Mouse (Mus musculus) CH12.LX (cell line): ENCODE data around the gene Zcchc7. TPM values are rescaled to one million over a fixed set of nuclear protein-coding genes. Genes with fewer than 3 reads are reported as not detected.

Experiments
- DNase-seq: peaks from one replicate; pipeline ENCODE4 v3.0.0-alpha.2; 2013; ENCODE audit errors: extremely low read depth
- H3K27ac ChIP-seq: 2 replicates; pipeline ENCODE4 v1.5.1; 2012; ENCODE audit warnings: low read depth, mild to moderate bottlenecking, control low read depth, moderate library complexity; ENCODE audit not compliant: insufficient read depth
- H3K27me3 ChIP-seq: replicated peaks from 2 replicates; pipeline ENCODE3; 2012; ENCODE audit warnings: inconsistent platforms
- H3K36me3 ChIP-seq, 2 experiments: replicated peaks in 1 of 2; 2 replicates each; pipeline versions ENCODE3 to v1.6.1; 2012; ENCODE audit warnings: inconsistent platforms in 1 of 2, low read length in 1 of 2, mild to moderate bottlenecking in 1 of 2, mixed read lengths in 1 of 2, moderate library complexity in 1 of 2; ENCODE audit not compliant: control insufficient read depth in 1 of 2, insufficient read depth in 1 of 2
- H3K4me1 ChIP-seq, 2 experiments: 2 replicates each; pipeline ENCODE4 v1.6.1; 2012; ENCODE audit warnings: inconsistent platforms in 1 of 2, moderate library complexity in 1 of 2; ENCODE audit not compliant: insufficient read depth in 2 of 2, control insufficient read depth in 1 of 2
- H3K4me2 ChIP-seq: 2 replicates; pipeline ENCODE4 v1.6.1; 2012; ENCODE audit warnings: low read depth, mild to moderate bottlenecking, control low read depth; ENCODE audit not compliant: poor library complexity, insufficient read depth, severe bottlenecking
- H3K4me3 ChIP-seq, 3 experiments: fragments of 150-350 bp in 1 of 3; sonication (generic) in 1 of 3; replicated peaks in 1 of 3; 2 replicates each; pipeline versions ENCODE3 to v1.5.1; 2011 to 2012; ENCODE audit warnings: low read depth in 2 of 3, low read length in 2 of 3, mild to moderate bottlenecking in 2 of 3, moderate library complexity in 2 of 3, control low read depth in 1 of 3, improper control_type of control experiment in 1 of 3, inconsistent platforms in 1 of 3, mixed read lengths in 1 of 3; ENCODE audit not compliant: poor library complexity in 1 of 3
- H3K79me2 ChIP-seq: replicated peaks from 2 replicates; pipeline ENCODE4 v1.6.1; 2012; ENCODE audit warnings: mild to moderate bottlenecking, moderate library complexity; ENCODE audit not compliant: control insufficient read depth, poor library complexity, insufficient read depth, severe bottlenecking; ENCODE audit errors: extremely low read depth
- H3K9ac ChIP-seq: 2 replicates; pipeline ENCODE4 v1.6.1; 2012; ENCODE audit warnings: low read depth, mild to moderate bottlenecking, control low read depth, moderate library complexity; ENCODE audit not compliant: insufficient read depth
- H3K9me3 ChIP-seq: replicated peaks from 2 replicates; pipeline ENCODE3; 2012; ENCODE audit warnings: low read length, inconsistent platforms, mixed read lengths
- BHLHE40 ChIP-seq: IDR thresholded peaks from 2 replicates; pipeline ENCODE4 v1.6.1; 2011; ENCODE audit warnings: mild to moderate bottlenecking, low read depth, low read length, improper control_type of control experiment
- CHD1 ChIP-seq: IDR thresholded peaks from 2 replicates; pipeline ENCODE4 v1.6.1; 2012; ENCODE audit warnings: low read depth, low read length, improper control_type of control experiment, inconsistent platforms
- CTCF ChIP-seq, 2 experiments: IDR thresholded peaks in 1 of 2; conservative IDR thresholded peaks in 1 of 2; 2 replicates each; pipeline ENCODE4 v1.5.1; 2011 to 2012; ENCODE audit warnings: low read depth in 2 of 2, low read length in 2 of 2, improper control_type of control experiment in 1 of 2, inconsistent platforms in 1 of 2, mild to moderate bottlenecking in 1 of 2, moderate library complexity in 1 of 2
- ELF1 ChIP-seq: IDR thresholded peaks from 2 replicates; pipeline ENCODE4 v1.6.1; 2014; ENCODE audit warnings: low read depth, mild to moderate bottlenecking, inconsistent platforms, low read length, improper control_type of control experiment
- EP300 ChIP-seq: IDR thresholded peaks from 2 replicates; pipeline ENCODE4 v1.6.1; 2011; ENCODE audit warnings: low read length, improper control_type of control experiment
- ETS1 ChIP-seq: conservative IDR thresholded peaks from 2 replicates; pipeline ENCODE4 v1.6.1; 2012; ENCODE audit warnings: low read depth, mild to moderate bottlenecking, inconsistent platforms, low read length, improper control_type of control experiment, moderate library complexity
- GABPA ChIP-seq: IDR thresholded peaks from 2 replicates; pipeline ENCODE4 v1.6.1; 2012; ENCODE audit warnings: low read depth, low read length, improper control_type of control experiment, inconsistent platforms; ENCODE audit not compliant: insufficient replicate concordance
- HCFC1 ChIP-seq: IDR thresholded peaks from 2 replicates; pipeline ENCODE4 v1.6.1; 2012; ENCODE audit warnings: low read depth, mild to moderate bottlenecking, inconsistent platforms, low read length, improper control_type of control experiment
- IRF4 ChIP-seq: IDR thresholded peaks from 2 replicates; pipeline ENCODE4 v1.6.1; 2014; ENCODE audit warnings: low read depth, mild to moderate bottlenecking, inconsistent platforms, low read length, improper control_type of control experiment
- JUN ChIP-seq: IDR thresholded peaks from 2 replicates; pipeline ENCODE4 v1.6.1; 2011; ENCODE audit warnings: low read depth, mild to moderate bottlenecking, low read length, improper control_type of control experiment, moderate library complexity; ENCODE audit not compliant: insufficient read depth
- JUND ChIP-seq: conservative IDR thresholded peaks from 2 replicates; pipeline ENCODE4 v1.6.1; 2011; ENCODE audit warnings: low read depth, low read length, improper control_type of control experiment
- MAFK ChIP-seq: IDR thresholded peaks from 2 replicates; pipeline ENCODE4 v1.6.1; 2011; ENCODE audit warnings: low read length, improper control_type of control experiment; ENCODE audit not compliant: insufficient replicate concordance
- MAX ChIP-seq: IDR thresholded peaks from 2 replicates; pipeline ENCODE4 v1.6.1; 2011; ENCODE audit warnings: low read length, improper control_type of control experiment
- MXI1 ChIP-seq: IDR thresholded peaks from 2 replicates; pipeline ENCODE4 v1.6.1; 2011; ENCODE audit warnings: mild to moderate bottlenecking, low read depth, low read length, improper control_type of control experiment
- MYC ChIP-seq: IDR thresholded peaks from 2 replicates; pipeline ENCODE4 v1.6.1; 2011; ENCODE audit warnings: low read depth, mild to moderate bottlenecking, improper control_type of control experiment, low read length
- NELFE ChIP-seq: IDR thresholded peaks from 2 replicates; pipeline ENCODE4 v1.6.1; 2011; ENCODE audit warnings: low read depth, low read length, improper control_type of control experiment
- PAX5 ChIP-seq: IDR thresholded peaks from 2 replicates; pipeline ENCODE4 v1.6.1; 2012; ENCODE audit warnings: low read length, inconsistent platforms, mixed read lengths
- RCOR1 ChIP-seq: conservative IDR thresholded peaks from 2 replicates; pipeline ENCODE4 v1.6.1; 2012; ENCODE audit warnings: low read depth, mild to moderate bottlenecking, inconsistent platforms, low read length, improper control_type of control experiment
- SMC3 ChIP-seq: IDR thresholded peaks from 2 replicates; pipeline ENCODE4 v1.6.1; 2011; ENCODE audit warnings: low read depth, low read length, improper control_type of control experiment
- TBP ChIP-seq: conservative IDR thresholded peaks from 2 replicates; pipeline ENCODE4 v1.6.1; 2011; ENCODE audit warnings: low read depth, low read length, improper control_type of control experiment
- USF1 ChIP-seq: IDR thresholded peaks from 2 replicates; pipeline ENCODE4 v1.6.1; 2014; ENCODE audit warnings: low read depth, mild to moderate bottlenecking, inconsistent platforms, low read length, improper control_type of control experiment
- ZMIZ1 ChIP-seq: IDR thresholded peaks from 2 replicates; pipeline ENCODE4 v1.6.1; 2012; ENCODE audit warnings: low read depth, mild to moderate bottlenecking, inconsistent platforms, low read length, improper control_type of control experiment
- ZNF384 ChIP-seq: IDR thresholded peaks from 2 replicates; pipeline ENCODE4 v1.6.1; 2012; ENCODE audit warnings: low read depth, low read length, improper control_type of control experiment, inconsistent platforms
- dilution Hi-C: fragments of 300-500 bp; cut with MboI; formaldehyde crosslinking; loops from 2 replicates; pipeline ENCODE4 v1.14.3; 2020; ENCODE audit warnings: low sequenced_read_pairs; ENCODE audit not compliant: extremely low pct_unique_long_range_greater_than_20kb, extremely low pct_ligation_motif_present
- in situ Hi-C: fragments of 300-500 bp; cut with MboI; formaldehyde crosslinking; loops from 3 replicates; pipeline ENCODE4 v1.14.3; 2019; ENCODE audit warnings: low sequenced_read_pairs, low pct_ligation_motif_present, low pct_unique_long_range_greater_than_20kb, mixed read lengths
- polyA plus RNA-seq: library from polyadenylated mRNA; unstranded; fragments of >175 nt; gene quantifications from 2 replicates; pipeline ENCODE4 v1.2.1, GENCODE M21; 2012; ENCODE audit warnings: low read depth; ENCODE audit not compliant: insufficient read length
- total RNA-seq, 2 experiments: library from RNA; depleted of rRNA; stranded (reverse); fragments of 300-350 nt in 1 of 2; fragments of >200 nt in 1 of 2; gene quantifications; 2 replicates each; pipeline ENCODE4 v1.2.3; 2012 to 2014

Zcchc7 gene
- total and polyA plus RNA-seq, 3 experiments, result 21.0 to 27.6 (median 25.2) TPM

- Histone ChIP-seq H3K4me3 (no peak overlapping the region), H3K9ac (no peak overlapping the region), H3K27ac (no peak overlapping the region), H3K36me3 (no peaks in the 10 kb centered on the region), H3K4me1 (peaks cover 0 to 14% of the 10 kb centered on the region in 2 experiments; a peak in 1 of 4 replicates), H3K79me2 (no peaks in the 10 kb centered on the region), H3K27me3 (no peaks in the 10 kb centered on the region), H3K9me3 (no peaks in the 10 kb centered on the region), H3K4me2 (no peak overlapping the region)
- TF ChIP-seq SMC3 (no peak), ETS1 (no peak), TBP (no peak), JUN (no peak), MAFK (no peak), RCOR1 (no peak), PAX5 (no peak), MXI1 (no peak), NELFE (no peak), ZMIZ1 (no peak)
- dilution Hi-C loops, result no loop called here
- in situ Hi-C loops, result no loop called here
- DNase-seq, result no peak
Measured at GRCm38 (mm10) chr4:44721237-44721636, 34.4 kb upstream of the Zcchc7 start.

DNA sequence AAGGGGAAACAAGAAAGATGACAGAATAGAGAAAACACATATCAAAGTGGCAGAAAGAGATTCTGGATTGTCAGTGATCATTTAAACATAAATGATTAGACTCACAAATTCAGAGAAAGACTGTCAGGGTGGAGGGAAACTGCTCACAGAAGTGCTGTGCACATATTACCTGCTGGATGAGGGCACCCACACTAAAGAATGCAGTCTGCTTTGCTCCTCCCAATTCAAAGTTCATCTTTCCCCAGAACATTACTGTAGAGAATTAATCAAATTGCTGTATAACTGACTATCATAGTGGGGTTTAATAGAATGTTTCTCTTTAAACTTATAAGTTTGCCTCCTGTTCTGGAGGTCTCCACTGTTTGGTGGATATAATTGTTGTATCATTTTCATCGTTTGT, 15.2 kb upstream of the Zcchc7 start:
- Histone ChIP-seq H3K9ac (no peak overlapping the region), H3K79me2 (no peaks in the 10 kb centered on the region), H3K4me3 (no peak overlapping the region), H3K36me3 (no peaks in the 10 kb centered on the region), H3K9me3 (peaks cover 8% of the 10 kb centered on the region), H3K27me3 (no peaks in the 10 kb centered on the region), H3K4me2 (no peak overlapping the region), H3K4me1 (no peaks in the 10 kb centered on the region), H3K27ac (no peak overlapping the region)
- no peak for DNase-seq
- dilution Hi-C loops, result no loop called here
- in situ Hi-C loops, result no loop called here
- TF ChIP-seq CHD1 (no peak), USF1 (no peak), JUND (no peak), BHLHE40 (no peak), ELF1 (no peak), ZNF384 (no peak), NELFE (no peak), IRF4 (no peak), HCFC1 (no peak), CTCF (conservative IDR thresholded peaks at IDR 0.05 in 1 of 2, IDR thresholded peaks at IDR 0.05 in 1 of 2; ENCODE audit: low read depth in 2 of 2, low read length in 2 of 2) (no peak), MYC (no peak), MAX (no peak), EP300 (no peak), JUN (no peak), GABPA (no peak)
